Comparison of ENCODE assay signal across 17 mouse cellular contexts in genomic region chr1:125187091-125187490, GRCm38 (mm10).
"Had no signal": no experiment of that assay in that cellular context is flagged by ENCODE, and none has a peak within 500 bp of the region (broad histone marks: within the 10 kb centered on the region; RNA-seq: fewer than 3 reads in every experiment).

No protein-coding gene starts in this region.

- DNase-seq: left cerebral cortex, postnatal 4 days; liver; liver, embryonic 13.5 days; liver, postnatal 0 days; lung, adult 18-20 months; lung, adult 2 months; lung, embryonic 14.5 days; lung, postnatal 10 days; lung, postnatal 14 days; lung, postnatal 36 days; lung, postnatal 4 days; midbrain, embryonic 14.5 days had no signal

- ATAC-seq: liver, embryonic 12.5 days; liver, postnatal 0 days; lung, postnatal 0 days; midbrain, embryonic 13.5 days; midbrain, embryonic 15.5 days; midbrain, embryonic 16.5 days had no signal
